Mouse (Mus musculus): Measurements from ENCODE around the gene Rhof.

DNA sequence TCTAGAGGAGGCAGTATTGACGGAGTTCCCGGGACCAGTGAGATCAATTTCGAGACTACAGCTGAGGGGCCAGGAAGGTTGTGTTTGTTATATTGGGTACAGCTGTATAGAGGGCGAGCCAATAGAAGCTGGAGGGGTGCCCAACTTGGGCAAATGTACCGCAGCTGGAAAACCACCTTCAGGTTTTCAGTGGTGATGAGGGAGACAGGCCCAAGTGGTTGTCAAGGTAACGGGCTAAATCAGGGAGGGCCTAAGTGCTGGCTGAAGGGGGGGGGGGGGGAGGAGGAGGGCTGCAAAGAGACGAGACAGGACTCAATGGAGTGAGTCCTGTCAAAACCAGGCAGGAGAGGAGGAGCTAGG, 1.3 kb upstream of the Rhof start:
- TF ChIP-seq POLR2A (IDR thresholded peaks at IDR 0.05; ENCODE audit: insufficient read length, low read depth) (no peak), USF1 (IDR thresholded peaks at IDR 0.05; ENCODE audit: low read depth) (no peak), TCF12 (IDR thresholded peaks at IDR 0.05; ENCODE audit: insufficient read depth, poor library complexity, severe bottlenecking) (no peak), MAX (IDR thresholded peaks at IDR 0.05; ENCODE audit: low read depth) (no peak), POLR2AphosphoS2 (IDR thresholded peaks at IDR 0.05; ENCODE audit: insufficient read length, low read depth) (no peak), MYOD1 (IDR thresholded peaks at IDR 0.05; ENCODE audit: control insufficient read depth in 1 of 3, insufficient read length in 2 of 3, low read depth in 2 of 3) (no peak), TCF3 (IDR thresholded peaks at IDR 0.05; ENCODE audit: insufficient read length, low read depth) (no peak)

Data from myocyte (in vitro differentiated cells).